8 mouse cellular contexts compared by ENCODE assay signal in the genomic region with DNA sequence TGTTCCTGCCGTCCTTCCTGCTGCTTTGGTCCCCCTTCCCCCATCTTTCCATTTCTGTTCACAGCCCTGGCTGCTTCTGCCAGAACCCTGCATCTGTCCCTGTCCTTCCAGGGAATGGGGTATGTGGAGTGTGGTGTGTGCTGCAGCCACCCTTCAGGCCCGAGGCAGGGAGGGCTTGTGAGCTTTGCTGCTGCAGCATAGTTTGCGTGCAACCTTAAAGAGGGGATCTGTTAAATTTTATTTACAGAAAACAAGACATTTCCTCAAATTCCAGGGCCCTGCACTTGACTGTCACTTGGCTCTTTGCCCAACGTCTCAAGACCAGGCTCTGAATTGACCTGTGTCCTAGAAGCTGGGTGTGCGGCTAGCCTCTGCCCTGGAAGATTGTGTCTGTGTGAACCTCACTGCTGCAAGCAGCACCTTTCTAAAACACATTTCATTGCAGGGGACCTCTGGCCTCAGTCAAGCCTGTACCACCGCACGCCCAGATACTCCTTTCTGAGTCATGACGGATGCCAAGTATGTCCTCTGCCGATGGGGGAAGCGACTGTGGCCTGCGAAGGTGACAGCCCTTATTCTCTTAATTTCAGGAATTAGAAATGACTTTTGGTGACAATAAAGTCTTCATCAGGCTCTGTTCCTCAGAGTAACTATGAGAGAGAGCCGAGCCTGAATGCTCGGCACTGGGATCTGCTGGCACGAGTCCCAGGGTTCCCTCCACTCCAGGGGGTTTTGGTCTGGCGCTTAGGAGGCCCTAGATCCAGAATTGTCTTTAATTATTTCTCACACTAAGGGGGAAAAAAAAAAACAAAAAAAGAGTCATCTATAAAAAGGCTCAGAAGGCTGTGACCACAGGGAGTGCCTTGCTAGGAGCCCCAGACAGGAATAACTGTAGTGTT. TPM values are rescaled to one million over a fixed set of nuclear protein-coding genes. Genes with fewer than 3 reads are reported as not detected.
DNase-seq lines count a peak whose midpoint lies in the region; ATAC-seq and TF ChIP-seq lines count a peak whose summit lies in the region.

No protein-coding gene starts in this region.

- H3K9ac ChIP-seq in heart, postnatal 0 days (replicated peaks; ENCODE audit: low read depth, low read length), result 0 out of 2 replicates have a peak overlapping the region, but pooled peaks have one; percentile 91
- peak overlapping the region; percentile 84 for H3K9ac ChIP-seq in intestine, embryonic 14.5 days (ENCODE audit: low read length)
- H3K9ac ChIP-seq in liver, postnatal 0 days (replicated peaks), result peak overlapping the region; percentile 83; the same call in 1 of the 2 replicates

- no peaks in the 10 kb centered on the region for H3K9me3 ChIP-seq in heart, postnatal 0 days (replicated peaks; ENCODE audit: control insufficient read depth, low read length)
- H3K9me3 ChIP-seq in intestine, embryonic 14.5 days (ENCODE audit: control insufficient read depth, low read length), result no peaks in the 10 kb centered on the region
- no peaks in the 10 kb centered on the region for H3K9me3 ChIP-seq in liver, postnatal 0 days (ENCODE audit: low read length)

- DNase-seq in heart, postnatal 0 days (ENCODE audit: low spot score), result no peak
- DNase-seq in heart, postnatal 36 days, result no peak
- peak; percentile 61 to 63 for DNase-seq in cerebellum, postnatal 14 days
- no peak for DNase-seq in intestine, embryonic 14.5 days (ENCODE audit: low spot score)
- no peak for DNase-seq in liver, postnatal 0 days
- DNase-seq in ovary, postnatal 10 days (ENCODE audit: low spot score), result no peak
- DNase-seq in layer of hippocampus, adult 18-20 months (ENCODE audit: low spot score in 2 of 2), result no peak
- no peak for DNase-seq in spleen, postnatal 10 days (ENCODE audit: low spot score in 2 of 2)

- 26% methylated on average over 15 of the region's 15 CpGs for WGBS in heart, postnatal 0 days
- 46% methylated on average over 15 of the region's 15 CpGs for WGBS in intestine, embryonic 14.5 days
- WGBS in liver, postnatal 0 days (ENCODE audit: insufficient replicate concordance), result 73% methylated on average over 15 of the region's 15 CpGs

- peak overlapping the region; percentile 90 for H3K4me3 ChIP-seq in heart, postnatal 0 days (ENCODE audit: low read depth, low read length)
- H3K4me3 ChIP-seq in intestine, embryonic 14.5 days (ENCODE audit: low read depth, low read length), result peak overlapping the region; percentile 74
- peak overlapping the region; percentile 84; the same call in 1 of the 2 replicates for H3K4me3 ChIP-seq in liver, postnatal 0 days (ENCODE audit: low read depth, low read length)

- H3K4me1 ChIP-seq in heart, postnatal 0 days (ENCODE audit: control insufficient read depth, insufficient read depth), result peaks cover 21% of the 10 kb centered on the region
- H3K4me1 ChIP-seq in intestine, embryonic 14.5 days (replicated peaks; ENCODE audit: control insufficient read depth, insufficient read depth, low read length), result peaks cover 28% of the 10 kb centered on the region
- peaks cover 10% of the 10 kb centered on the region for H3K4me1 ChIP-seq in liver, postnatal 0 days (ENCODE audit: insufficient read depth)

- peak overlapping the region; percentile 97 for H3K4me2 ChIP-seq in heart, postnatal 0 days (ENCODE audit: low read depth, low read length)
- H3K4me2 ChIP-seq in intestine, embryonic 14.5 days (ENCODE audit: low read length), result peak overlapping the region; percentile 60
- peak overlapping the region; percentile 99 for H3K4me2 ChIP-seq in liver, postnatal 0 days (ENCODE audit: low read depth, low read length)

- H3K36me3 ChIP-seq in heart, postnatal 0 days (replicated peaks; ENCODE audit: control insufficient read depth, insufficient read depth, low read length), result peaks cover 43% of the 10 kb centered on the region
- H3K36me3 ChIP-seq in intestine, embryonic 14.5 days (ENCODE audit: control insufficient read depth, insufficient read depth, low read length), result peaks cover 44% of the 10 kb centered on the region
- H3K36me3 ChIP-seq in liver, postnatal 0 days (replicated peaks; ENCODE audit: insufficient read depth, low read length), result peaks cover 43% of the 10 kb centered on the region

- ATAC-seq in heart, postnatal 0 days (ENCODE audit: insufficient read depth, low read depth), result no peak
- ATAC-seq in intestine, embryonic 14.5 days (replicated peaks; ENCODE audit: low FRiP score, low TSS enrichment, low read depth), result no peak
- no peak for ATAC-seq in liver, postnatal 0 days

- no peak for TF ChIP-seq EP300 in heart, postnatal 0 days (IDR thresholded peaks at IDR 0.05; ENCODE audit: low read depth)
- TF ChIP-seq EP300 in liver, postnatal 0 days (IDR thresholded peaks at IDR 0.05; ENCODE audit: low read depth), result no peak

- no peak for TF ChIP-seq CTCF in heart, postnatal 0 days (IDR thresholded peaks at IDR 0.05; ENCODE audit: low read depth)
- no peak for TF ChIP-seq CTCF in liver, postnatal 0 days (IDR thresholded peaks at IDR 0.05; ENCODE audit: low read depth)

- intact Hi-C loops in heart, postnatal 36 days (cut with DNase I), result loop anchor here (2.0 kb wide), 1 partner anchor 29 kb away; no protein-coding TSS in a partner anchor

- H3K27ac ChIP-seq in heart, postnatal 0 days (ENCODE audit: low read depth), result peak overlapping the region; percentile 22; the same call in 1 of the 2 replicates
- H3K27ac ChIP-seq in intestine, embryonic 14.5 days (ENCODE audit: low read depth), result peak overlapping the region; percentile 90
- H3K27ac ChIP-seq in liver, postnatal 0 days (ENCODE audit: low read depth), result no peak overlapping the region

- H3K27me3 ChIP-seq in heart, postnatal 0 days (ENCODE audit: control insufficient read depth, insufficient read depth, low read length), result no peaks in the 10 kb centered on the region
- no peaks in the 10 kb centered on the region for H3K27me3 ChIP-seq in intestine, embryonic 14.5 days (replicated peaks; ENCODE audit: control insufficient read depth, insufficient read depth, low read length)
- H3K27me3 ChIP-seq in liver, postnatal 0 days (ENCODE audit: insufficient read depth, low read length), result no peaks in the 10 kb centered on the region

RNA-seq across cellular contexts. Expression of gene Mum1, which starts 1.9 kb away (rescaled TPM):
- total RNA-seq in heart, postnatal 0 days (2014; rRNA removed; ENCODE audit: low replicate concordance), result 41.4 and 59.7 TPM in 2 replicates
- 18.4 and 22.9 TPM in 2 replicates for polyA plus RNA-seq in heart, postnatal 0 days (2015; fragmentation: Nextera tagmentation; extraction: Ambion mirVana)
- total RNA-seq in heart, postnatal 36 days (2021), result 10 to 100 TPM; 13.1 to 15.3 TPM
- polyA plus RNA-seq in intestine, embryonic 14.5 days (2014; fragmentation: Nextera tagmentation; extraction: Ambion mirVana), result 61.3 and 66.5 TPM in 2 replicates
- polyA plus RNA-seq in liver, postnatal 0 days (2015; fragmentation: Nextera tagmentation; extraction: Ambion mirVana), result 9.8 and 13.3 TPM in 2 replicates
- total RNA-seq in layer of hippocampus, adult 18-20 months (2021), result 10 to 100 TPM; 37.4 to 45.1 TPM

RNA-seq across cellular contexts. Expression of gene Ndufs7, which starts 20.8 kb away (rescaled TPM):
- total RNA-seq in heart, postnatal 0 days (2014; rRNA removed; ENCODE audit: low replicate concordance), result 838 and 847 TPM in 2 replicates
- polyA plus RNA-seq in heart, postnatal 0 days (2015; fragmentation: Nextera tagmentation; extraction: Ambion mirVana), result 1,203 and 1,284 TPM in 2 replicates
- total RNA-seq in heart, postnatal 36 days (2021), result 100 to 1,000 TPM; 962 to 997 TPM
- polyA plus RNA-seq in intestine, embryonic 14.5 days (2014; fragmentation: Nextera tagmentation; extraction: Ambion mirVana), result 453 and 498 TPM in 2 replicates
- 313 and 321 TPM in 2 replicates for polyA plus RNA-seq in liver, postnatal 0 days (2015; fragmentation: Nextera tagmentation; extraction: Ambion mirVana)
- 100 to 1,000 TPM; 218 to 228 TPM for total RNA-seq in layer of hippocampus, adult 18-20 months (2021)

RNA-seq across cellular contexts. Expression of gene Gamt, which starts 32.7 kb away (rescaled TPM):
- 27.2 and 27.7 TPM in 2 replicates for total RNA-seq in heart, postnatal 0 days (2014; rRNA removed; ENCODE audit: low replicate concordance)
- 22.8 and 25.7 TPM in 2 replicates for polyA plus RNA-seq in heart, postnatal 0 days (2015; fragmentation: Nextera tagmentation; extraction: Ambion mirVana)
- 10 to 100 TPM in 1 of 2 experiments, 1 to 10 TPM in 1; 8.9 to 12.0 TPM for total RNA-seq in heart, postnatal 36 days (2021)
- 34.1 and 61.2 TPM in 2 replicates for polyA plus RNA-seq in intestine, embryonic 14.5 days (2014; fragmentation: Nextera tagmentation; extraction: Ambion mirVana)
- polyA plus RNA-seq in liver, postnatal 0 days (2015; fragmentation: Nextera tagmentation; extraction: Ambion mirVana), result 93.9 and 101 TPM in 2 replicates
- total RNA-seq in layer of hippocampus, adult 18-20 months (2021), result 10 to 100 TPM; 24.5 to 26.7 TPM

RNA-seq across cellular contexts. Expression of gene Dazap1, which starts 33.2 kb away (rescaled TPM):
- total RNA-seq in heart, postnatal 0 days (2014; rRNA removed; ENCODE audit: low replicate concordance), result 88.9 and 96.2 TPM in 2 replicates
- 24.8 and 30.3 TPM in 2 replicates for polyA plus RNA-seq in heart, postnatal 0 days (2015; fragmentation: Nextera tagmentation; extraction: Ambion mirVana)
- 10 to 100 TPM; 57.7 to 58.5 TPM for total RNA-seq in heart, postnatal 36 days (2021)
- 42.3 and 45.7 TPM in 2 replicates for polyA plus RNA-seq in intestine, embryonic 14.5 days (2014; fragmentation: Nextera tagmentation; extraction: Ambion mirVana)
- polyA plus RNA-seq in liver, postnatal 0 days (2015; fragmentation: Nextera tagmentation; extraction: Ambion mirVana), result 19.5 and 21.8 TPM in 2 replicates
- total RNA-seq in layer of hippocampus, adult 18-20 months (2021), result 10 to 100 TPM; 77.2 to 83.0 TPM

RNA-seq across cellular contexts. Expression of gene Efna2, which starts 48.8 kb away (rescaled TPM):
- 2.4 and 3.0 TPM in 2 replicates for total RNA-seq in heart, postnatal 0 days (2014; rRNA removed; ENCODE audit: low replicate concordance)
- polyA plus RNA-seq in heart, postnatal 0 days (2015; fragmentation: Nextera tagmentation; extraction: Ambion mirVana), result 3.3 and 3.7 TPM in 2 replicates
- total RNA-seq in heart, postnatal 36 days (2021), result 1 to 10 TPM in 1 of 2 experiments, under 1 TPM in 1; 0.75 to 1.1 TPM
- polyA plus RNA-seq in intestine, embryonic 14.5 days (2014; fragmentation: Nextera tagmentation; extraction: Ambion mirVana), result 10.2 and 12.2 TPM in 2 replicates
- polyA plus RNA-seq in liver, postnatal 0 days (2015; fragmentation: Nextera tagmentation; extraction: Ambion mirVana), result 0.15 and 0.18 TPM in 2 replicates
- total RNA-seq in layer of hippocampus, adult 18-20 months (2021), result 10 to 100 TPM in 1 of 2 experiments, 1 to 10 TPM in 1; 8.9 to 10.1 TPM

Comparison
In these comparisons a context has a peak if more than half of its experiments do, and no peak if none do; other contexts are left out.
1. DNase-seq: peak in cerebellum, postnatal 14 days (2 of 2); none in heart, postnatal 0 days (single experiment), heart, postnatal 36 days (0 of 2), intestine, embryonic 14.5 days (single experiment), liver, postnatal 0 days (single experiment), ovary, postnatal 10 days (single experiment), layer of hippocampus, adult 18-20 months (0 of 2) and spleen, postnatal 10 days (0 of 2).
2. Peak in every context shown above with its lines, with median percentiles within 50 percentile points of each other: H3K4me2 ChIP-seq, H3K4me3 ChIP-seq and H3K9ac ChIP-seq.